Mouse (Mus musculus) frontal cortex, adult (tissue): Measurements from ENCODE around the gene Ogdhl.
"Not testable (repeated sequence)": the region's sequence is repeated elsewhere in the genome, so short reads cannot be mapped to it uniquely, and the experiment has no call there.

ENCODE experiments used
- ATAC-seq: cut with Nextera tagmentation; 2 replicates; pipeline ENCODE4 v1.9.2; 2017; ENCODE audit warnings: mild to moderate bottlenecking, moderate library complexity, mixed read lengths; ENCODE audit not compliant: low TSS enrichment

Gene Ogdhl

DNA sequence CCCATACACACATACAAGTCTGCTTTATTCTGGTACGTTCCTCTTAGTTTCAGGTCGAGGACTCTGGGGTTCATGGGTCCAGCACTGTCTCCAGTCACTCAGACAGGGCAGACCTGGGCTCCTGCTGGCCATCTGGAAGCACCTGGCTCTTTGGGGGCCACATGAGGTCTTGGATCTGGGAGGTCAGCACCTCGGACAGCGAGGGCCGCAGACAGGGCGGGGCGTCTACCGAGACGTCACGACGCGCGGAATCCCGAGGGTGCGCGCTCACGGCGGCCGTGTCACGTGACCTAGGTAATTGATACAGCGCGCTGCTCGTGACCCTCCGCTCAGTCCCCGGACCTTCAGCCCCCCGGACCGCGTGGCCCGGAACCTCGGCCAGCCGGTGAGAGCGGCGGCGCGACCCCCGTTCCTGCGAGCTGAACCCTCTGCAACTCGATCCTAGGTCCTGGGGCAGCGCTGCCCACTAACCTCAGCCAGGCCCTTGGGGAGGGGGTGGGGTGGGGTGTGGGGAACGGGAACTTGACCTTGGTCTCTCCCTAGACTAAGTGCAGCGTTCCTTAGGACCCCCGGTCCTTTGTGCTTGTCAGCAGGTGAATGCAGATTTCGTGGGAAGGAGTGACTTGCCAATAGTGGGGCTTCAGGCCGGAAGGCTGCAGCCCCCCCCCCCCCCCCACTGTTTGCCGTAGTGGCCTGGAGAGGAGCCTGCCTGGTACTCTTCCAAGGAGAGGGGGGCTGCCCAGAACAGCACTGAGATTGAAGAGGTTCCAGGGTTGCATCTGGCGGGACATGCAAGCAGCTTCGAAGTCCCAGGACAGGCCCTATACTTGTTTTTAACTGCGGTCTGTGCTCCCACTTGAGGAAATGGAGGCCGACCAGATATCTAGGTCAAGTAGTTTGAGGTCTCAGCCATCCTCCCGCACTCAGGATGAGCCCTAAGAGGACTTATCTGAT is at the start of gene Ogdhl:
Ogdhl (plus strand) TSS at position 288 of the 954 bp plus-strand sequence.
- peak; percentile 86 for ATAC-seq

DNA sequence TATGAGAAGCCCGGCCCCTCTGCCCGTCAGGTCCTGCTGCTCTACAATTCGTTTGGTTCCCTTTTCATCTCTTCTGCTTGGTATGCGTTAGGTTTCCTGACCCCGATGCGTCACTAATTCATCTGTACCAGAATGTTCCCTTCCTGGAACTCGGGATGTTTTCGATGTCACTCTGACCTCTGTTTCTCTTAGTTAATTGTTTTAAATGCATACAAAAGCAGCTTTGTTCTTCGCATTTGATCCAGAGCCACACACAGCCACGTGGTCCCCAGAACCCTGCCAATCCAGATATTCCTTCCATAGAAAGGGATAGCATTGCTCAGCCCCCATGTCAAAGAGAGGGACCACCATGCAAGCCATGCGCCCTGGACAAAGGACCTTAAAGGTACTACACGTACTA is 20.2 kb upstream of the Ogdhl start:
- ATAC-seq = peak; percentile 75

DNA sequence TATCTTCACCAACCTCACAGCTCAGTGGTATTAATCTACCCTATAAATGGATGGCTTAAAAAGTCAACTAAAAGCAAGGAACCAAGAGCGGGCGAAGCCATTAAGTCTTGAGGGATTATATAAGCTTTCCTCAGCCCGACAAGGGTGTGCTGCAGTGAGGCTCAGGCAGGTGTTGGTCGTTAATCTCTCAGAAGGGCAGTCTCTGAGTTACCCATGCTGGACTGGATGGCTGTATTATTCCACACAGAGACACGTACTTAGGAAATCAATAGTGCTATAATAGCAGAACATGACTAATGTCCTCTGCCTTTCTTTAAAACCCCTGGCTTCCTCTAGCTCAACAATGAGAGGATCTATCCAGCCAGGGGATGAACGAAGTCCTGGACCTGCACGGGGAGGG is 19.4 kb upstream of the Ogdhl start:
- ATAC-seq = no peak

DNA sequence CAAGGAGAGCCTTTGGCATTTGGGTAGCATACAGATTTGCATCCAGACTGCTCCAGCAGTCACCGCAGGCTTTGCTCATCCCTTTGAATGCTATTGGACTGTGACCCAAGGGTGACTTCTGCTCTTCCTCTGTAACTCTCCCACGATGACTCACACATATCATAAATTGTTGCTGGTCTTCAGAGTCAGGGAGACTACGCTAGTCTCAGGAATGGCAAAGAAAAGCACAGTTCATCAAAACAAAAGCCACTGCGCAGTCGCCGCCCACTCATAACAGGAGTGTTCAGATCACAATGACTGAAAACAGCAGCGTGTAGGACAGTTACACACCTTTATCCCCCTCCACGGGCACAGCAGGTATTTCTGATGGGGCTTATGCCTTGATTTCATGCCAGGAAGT is 16.9 kb upstream of the Ogdhl start:
- no peak for ATAC-seq

DNA sequence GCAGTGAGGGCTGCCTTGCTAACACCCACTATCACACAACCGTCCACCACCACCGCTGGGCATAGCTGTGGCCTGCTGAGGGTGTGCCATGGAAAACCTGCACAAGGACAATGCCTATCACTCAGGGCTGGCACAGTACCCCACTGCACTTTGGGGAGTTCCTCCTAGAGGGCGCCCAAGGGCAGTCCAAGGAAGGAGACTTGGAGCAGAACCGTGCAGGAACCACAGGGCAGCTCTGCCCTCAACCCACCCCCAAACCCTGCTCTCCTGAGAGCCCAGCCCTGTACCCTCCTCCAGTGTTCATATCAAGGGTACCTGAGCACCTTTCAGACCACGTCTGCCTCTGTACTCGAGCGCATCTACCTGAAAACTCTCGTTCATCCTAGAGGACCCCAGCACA is 11.9 kb upstream of the Ogdhl start:
- peak; percentile 91 for ATAC-seq

DNA sequence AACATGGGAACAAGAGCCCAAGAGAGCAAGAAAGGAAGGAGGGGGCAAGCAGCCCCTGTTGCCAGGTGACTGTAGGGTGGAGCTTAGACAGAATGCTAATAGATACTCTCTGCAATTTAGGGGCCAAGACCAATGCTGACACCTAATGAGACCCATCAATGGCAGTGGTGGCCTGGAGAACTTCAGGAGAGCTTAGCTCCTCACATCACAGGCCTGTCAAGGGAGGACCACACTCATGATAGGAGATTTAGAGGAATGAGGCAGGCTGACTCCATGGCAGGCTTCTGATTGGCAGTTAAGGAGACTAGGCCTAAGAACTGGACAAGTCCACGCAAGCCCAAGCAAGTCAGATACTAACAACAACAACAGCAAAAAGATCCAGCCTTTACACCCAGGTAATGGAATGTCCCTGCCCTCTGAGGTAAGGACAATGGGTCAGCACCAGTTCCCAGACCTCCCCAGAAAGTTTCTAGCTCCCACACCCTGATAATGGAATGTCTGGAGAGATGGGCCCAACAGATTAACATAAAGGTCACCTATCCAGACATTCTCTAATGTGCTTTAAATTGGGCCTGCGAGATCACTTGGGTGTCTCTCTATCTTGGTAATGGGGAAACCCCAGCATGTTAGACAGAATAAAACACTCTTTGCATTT is 10.3 kb upstream of the Ogdhl start:
- ATAC-seq = no peak

DNA sequence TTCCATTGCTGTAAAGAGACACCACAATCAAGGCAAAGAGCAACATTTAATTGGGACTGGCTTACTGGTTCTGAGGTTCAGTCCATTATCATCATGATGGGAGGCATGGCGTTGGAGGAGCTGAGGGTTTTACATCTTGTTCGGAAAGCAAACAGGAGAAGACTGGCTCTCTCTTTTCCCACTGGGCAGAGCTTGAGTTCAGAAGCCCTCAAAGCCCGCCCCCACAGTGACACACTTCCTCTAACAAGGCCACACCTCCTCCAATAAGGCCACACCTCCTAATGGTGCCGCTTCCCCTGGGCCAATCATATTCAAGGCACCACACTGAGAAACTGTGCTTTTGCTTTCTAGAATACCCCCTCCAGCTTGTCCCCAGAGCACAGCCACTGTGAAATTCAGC is 4.0 kb upstream of the Ogdhl start:
- no peak for ATAC-seq

DNA sequence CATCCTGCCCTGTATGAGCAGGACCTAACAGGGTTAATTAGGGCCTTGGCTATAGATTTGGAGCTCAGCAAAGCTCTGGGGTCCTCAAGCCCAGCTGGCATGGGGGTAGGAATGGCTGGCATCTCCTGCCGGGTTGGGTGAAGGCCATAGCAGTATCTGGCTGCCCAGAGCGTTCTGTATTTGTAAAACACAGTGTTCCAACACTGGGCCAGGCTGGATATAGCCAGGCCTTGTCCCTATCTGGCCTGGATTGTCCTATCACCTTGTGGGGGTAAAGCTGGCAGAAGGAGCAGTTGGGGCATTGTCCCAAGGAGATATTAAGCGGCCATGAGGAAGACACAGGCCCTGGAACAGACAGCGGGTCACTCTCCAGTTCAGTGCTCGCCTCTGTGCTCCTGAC is 1.4 kb downstream of the Ogdhl start:
- ATAC-seq = no peak

DNA sequence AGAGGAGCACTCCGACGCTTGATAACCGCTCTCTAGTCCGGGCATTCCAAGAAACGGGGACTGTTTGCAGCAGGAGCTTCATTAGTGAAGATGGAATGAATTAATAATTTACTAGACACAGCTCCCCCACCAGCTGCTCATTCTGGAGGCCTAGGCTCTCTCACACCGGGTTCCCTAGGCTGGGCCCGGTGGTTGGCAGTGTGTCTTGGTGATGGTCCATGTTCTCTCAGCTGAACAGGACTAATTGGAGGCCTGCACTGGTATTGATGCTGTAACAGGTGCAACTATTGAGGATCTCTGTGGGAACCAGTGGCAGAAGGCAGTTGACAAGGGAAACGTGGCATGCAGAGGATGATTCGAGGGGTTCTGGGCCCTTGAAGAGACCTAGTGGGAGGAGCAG is 5.5 kb downstream of the Ogdhl start:
- ATAC-seq = no peak

DNA sequence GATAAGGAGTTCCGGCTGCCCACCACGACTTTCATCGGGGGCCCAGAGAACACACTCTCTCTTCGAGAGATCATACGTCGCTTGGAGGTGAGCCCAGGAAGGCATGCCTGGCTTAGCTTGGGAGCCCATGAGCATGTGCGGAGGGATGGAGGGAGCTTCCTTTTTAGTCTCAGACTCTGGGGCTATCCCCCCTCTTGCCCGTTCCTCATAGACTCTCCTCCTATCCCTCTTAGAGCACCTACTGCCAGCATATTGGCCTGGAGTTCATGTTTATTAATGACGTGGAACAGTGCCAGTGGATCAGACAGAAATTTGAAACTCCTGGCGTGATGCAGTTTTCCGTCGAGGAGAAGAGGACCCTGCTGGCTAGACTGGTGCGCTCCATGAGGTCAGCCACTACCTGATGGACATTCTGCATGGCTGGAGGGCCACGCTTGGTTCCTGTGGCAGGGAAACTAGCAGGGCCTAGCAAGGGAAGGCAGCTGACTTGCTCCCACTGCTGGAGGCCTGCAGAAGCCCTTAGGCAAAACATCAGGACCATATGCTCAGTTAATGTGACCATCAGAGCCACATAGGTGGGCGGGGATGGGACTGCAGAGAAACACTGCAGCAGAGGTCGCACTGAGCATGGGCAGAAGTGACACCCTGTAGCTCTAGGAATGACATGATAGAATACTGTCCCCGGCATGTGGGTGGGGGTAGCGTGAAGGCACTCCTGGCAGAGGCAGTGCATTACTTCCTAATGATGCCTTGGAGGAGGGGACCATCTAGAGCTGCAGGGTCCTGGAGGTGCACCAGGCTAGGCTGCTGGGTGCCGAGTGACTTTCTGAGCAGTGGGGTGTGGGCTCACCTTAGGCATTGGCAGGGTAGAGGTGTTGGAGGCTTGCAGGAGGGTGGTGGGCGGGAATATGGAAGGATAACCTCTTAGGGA is 11.0 kb downstream of the Ogdhl start:
- no peak for ATAC-seq

DNA sequence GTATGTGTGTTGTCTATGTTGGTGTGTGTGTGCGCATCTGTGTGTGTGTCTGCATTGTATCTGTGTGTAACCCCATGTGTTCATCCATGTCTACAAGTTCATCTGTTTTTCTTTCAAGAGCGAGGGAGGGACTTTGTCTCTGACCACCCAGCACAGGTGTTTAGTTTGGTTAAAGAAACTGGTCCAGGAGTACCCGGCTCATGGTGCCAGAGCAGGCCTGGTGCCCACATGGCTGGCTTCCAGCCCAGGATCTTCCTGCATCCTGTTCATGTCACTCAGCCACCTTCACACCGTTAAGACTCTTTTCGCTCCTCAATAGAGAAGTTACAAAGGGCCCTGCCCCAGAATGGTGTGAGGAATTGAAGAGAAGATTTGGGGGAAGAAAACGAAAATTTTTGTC is 14.2 kb downstream of the Ogdhl start:
- no peak for ATAC-seq

DNA sequence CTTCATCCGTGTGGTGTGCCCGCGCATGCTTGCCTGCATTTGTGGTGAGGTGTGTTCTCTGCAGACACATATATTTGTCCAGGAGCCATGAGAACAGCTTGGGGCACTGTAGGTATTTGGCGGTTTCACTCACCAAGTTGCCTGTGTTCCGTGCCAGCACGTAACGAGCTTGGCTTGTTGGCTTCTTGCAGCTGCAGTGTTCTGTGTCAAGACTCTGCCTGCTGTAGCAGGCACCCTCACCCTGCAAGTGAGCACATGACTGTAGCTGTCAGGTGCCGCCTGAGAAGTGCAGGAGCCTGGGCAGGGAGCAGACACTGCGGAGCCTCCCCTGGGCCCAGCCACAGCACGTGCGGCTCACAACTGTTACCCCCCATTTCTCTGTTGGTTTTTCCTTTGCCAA is 14.7 kb downstream of the Ogdhl start:
- peak; percentile 47 for ATAC-seq

DNA sequence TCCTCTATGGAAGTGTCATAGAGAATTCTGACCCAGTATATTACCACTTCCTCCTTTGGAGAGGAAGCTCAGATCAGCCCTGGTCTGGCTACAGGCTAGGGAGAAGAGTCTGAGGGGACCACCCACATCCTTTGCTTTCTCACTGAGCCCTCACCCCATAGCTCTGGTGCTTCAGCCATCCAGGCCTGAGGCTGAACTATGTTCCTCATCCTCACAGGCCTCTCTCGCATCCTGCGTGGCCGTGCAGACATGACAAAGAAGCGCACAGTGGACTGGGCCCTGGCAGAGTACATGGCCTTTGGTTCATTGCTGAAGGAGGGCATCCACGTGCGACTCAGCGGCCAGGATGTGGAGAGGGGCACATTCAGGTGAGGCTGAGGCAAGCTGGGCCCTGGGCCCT is 20.0 kb downstream of the Ogdhl start:
- ATAC-seq = no peak

DNA sequence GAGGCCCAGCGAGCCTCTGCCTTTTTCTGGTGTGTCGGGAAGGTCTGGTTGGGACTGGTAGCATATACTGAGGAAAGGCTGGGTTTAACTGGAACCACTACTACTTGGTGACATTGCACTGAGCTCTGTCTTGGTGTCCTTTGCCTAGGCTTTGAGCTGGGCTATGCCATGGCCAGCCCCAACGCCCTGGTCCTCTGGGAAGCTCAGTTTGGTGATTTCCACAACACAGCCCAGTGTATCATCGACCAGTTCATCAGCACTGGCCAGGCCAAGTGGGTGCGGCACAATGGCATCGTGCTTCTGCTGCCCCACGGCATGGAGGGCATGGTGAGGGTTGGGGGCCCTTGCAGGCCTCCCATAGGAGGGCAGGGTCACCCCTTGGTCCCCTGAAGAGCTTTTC is 22.4 kb downstream of the Ogdhl start:
- ATAC-seq = no peak

DNA sequence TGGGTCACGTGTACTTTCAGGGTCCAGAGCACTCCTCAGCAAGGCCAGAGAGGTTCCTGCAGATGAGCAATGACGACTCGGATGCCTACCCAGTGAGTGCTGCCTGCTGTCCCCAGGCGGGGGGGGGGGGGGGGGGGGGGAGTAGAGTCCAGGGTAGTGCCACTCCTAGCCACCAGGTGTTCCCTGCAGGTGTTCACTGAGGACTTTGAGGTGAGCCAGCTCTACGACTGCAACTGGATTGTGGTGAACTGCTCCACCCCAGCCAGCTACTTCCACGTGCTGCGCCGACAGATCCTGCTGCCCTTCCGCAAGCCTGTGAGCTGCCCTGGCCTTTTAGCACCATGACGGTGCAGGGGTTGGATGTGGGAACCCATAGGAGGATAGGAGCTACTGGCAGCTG is 22.9 kb downstream of the Ogdhl start:
- no peak for ATAC-seq

DNA sequence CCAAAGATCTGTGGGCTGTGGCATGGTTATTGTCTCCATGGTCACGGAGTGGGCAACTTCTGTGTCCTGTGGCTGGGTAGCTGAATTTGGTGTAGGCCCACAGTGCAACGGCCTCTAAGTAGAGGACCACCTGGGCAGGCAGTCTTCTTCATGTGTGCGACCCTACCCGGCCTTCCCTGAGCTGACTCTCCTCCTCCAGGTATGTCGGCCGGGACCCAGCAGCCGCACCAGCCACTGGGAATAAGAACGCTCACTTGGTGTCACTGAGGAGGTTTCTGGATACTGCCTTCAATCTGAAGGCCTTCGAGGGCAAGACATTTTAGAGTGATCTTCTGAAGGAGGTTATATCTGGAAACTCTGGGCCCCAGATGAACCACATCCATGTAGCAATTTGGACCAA is 25.5 kb downstream of the Ogdhl start:
- ATAC-seq = no peak

DNA sequence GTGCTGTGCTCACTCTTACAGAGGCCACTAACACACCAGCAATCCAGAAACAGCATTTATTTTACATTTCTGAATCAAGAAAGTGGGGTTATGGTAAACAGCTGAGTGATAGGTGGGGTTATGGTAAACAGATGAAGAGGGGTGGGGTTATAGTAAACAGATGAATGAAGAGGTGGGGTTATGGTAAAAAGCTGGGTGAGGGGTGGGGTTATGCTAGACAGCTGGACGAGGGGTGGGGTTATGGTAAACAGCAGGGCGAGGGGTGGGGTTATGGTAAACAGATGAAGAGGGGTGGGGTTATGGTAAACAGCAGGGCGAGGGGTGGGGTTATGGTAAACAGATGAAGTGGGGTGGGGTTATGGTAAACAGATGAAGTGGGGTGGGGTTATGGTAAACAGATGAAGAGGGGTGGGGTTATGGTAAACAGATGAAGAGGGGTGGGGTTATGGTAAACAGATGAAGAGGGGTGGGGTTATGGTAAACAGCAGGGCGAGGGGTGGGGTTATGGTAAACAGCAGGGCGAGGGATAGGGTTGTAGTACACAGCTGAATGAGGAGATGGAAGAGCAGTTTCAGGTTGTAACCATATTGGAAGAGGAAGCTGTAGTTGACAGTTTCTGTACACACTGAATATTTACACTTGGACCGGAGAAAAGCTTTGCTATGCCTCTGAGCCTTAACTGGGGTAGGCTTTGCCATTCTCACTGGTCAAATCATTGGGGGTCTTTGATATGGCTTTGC is 29.5 kb downstream of the Ogdhl start:
- ATAC-seq = not testable (repeated sequence)

DNA sequence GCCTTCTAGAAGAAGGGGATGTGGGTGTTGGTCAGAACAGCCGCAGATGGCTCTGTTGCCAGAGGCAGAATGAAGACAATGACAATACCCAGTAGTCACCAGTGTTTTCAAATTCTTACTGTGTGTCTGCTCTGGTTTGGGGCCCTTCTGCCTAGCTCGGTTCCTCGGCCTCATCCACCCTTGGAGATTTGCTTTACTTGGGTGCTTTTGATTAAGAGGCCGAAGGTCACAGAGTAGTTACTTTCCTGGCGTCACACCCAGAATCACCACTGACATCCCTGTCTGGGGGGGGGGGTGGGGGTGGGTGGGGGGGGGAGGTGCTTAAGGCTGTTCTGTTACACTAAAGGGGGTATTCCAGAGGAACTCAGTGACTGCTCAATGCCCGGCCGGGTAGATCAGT is 42.5 kb downstream of the Ogdhl start:
- no peak for ATAC-seq

DNA sequence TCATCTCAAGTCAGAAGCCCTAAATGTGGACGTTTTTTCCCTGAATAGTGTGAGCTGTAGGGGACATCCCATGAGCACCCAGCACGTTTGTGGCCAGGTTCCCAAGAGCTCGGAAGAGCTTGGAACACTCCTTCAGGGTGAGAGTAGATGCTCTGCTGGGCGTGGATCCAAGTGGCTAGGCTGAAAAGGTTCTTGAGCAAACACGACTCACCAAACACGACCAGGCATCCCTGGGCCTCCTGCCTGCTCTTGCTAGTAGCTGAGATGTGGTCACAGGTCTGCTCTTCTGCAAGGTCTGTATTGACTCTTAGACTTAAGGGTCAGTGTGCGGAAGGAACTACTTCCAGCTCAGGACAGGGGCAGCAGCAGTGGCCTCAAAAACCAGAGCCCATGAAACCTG is 47.9 kb downstream of the Ogdhl start:
- ATAC-seq = no peak

DNA sequence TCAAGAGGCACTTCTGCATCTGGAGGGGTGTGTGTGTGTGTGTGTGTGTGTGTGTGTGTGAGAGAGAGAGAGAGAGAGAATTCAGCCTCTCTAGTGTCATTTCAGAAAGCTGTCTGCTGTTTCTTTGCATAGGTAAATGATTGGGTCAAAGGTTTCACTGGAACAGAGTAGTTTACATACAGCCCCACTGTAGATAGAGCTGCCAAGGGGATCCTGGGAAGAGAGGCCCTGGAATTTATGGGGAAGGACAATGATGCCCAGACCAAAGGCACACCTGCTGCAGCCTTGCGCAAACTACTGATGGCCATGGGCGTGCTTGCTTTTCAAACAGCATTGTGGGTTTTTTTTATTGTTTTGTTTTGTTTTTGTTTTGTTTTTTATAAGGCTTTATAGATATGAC is 50.7 kb downstream of the Ogdhl start:
- ATAC-seq = no peak

DNA sequence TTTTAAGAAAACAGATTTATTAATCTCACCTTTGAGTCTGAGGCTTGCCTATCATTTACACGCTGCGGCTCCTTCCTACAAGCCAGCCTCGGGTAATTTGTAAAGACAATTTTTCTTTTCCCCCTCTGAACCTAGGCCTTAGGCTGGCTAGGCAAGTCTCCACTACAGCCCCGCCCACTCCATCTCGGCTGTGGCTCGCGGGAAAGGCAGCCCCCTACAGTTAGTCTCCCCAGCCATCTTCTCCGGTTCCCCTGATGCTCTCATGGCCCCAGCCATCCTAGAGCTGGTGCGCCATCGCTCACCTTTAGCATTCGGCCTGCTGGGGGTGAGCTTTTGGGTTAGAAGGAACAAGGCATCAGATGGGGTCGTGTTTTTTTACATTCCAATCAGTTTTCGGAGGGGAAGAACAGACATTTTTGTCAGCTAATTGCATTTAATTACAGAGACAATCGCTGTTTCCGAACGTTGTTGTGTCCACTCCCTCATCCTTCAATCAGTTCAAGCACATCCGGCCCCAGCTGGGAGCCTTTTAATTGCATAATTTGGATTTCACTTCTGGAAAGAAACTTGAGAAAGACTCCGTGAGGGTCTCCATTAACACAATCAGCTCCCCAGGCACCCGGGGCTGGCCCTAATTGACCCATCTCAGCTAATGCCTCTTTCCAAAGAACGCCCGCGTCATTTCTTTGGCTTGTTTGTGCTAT is 57.7 kb downstream of the Ogdhl start:
- no peak for ATAC-seq
